Mouse (Mus musculus) 416B (cell line): ENCODE measurements at regions not wholly inside any gene's neighbourhood (a gene's known extent, or its start where the extent isn't known, plus 50 kb on each side); places are given as distances from the start of the nearest gene placed in this dataset.

Experiments used
- DNase-seq: peaks from one replicate; pipeline ENCODE4 v3.0.0; 2011; ENCODE audit warnings: low read depth

DNA sequence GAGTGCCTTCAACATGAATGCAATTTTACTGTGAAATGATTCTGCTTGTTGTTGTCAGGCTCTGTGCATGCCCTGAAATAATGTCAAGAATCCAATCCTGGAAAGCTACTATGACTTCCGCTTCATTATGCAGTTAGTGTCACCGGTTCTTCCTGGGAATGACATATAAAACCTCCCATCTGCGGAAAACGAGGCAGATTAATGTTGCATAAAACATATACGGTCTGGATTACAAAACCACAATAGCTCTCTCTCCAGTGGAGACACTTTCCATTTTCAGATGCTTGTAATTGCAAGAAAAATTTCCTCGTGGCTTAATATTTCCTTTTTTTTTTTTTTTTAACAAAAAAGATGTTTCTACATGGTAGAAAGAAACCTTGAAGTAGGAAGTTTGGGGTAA lies 198.2 kb upstream of the Chl1 start:
- no peak for DNase-seq

DNA sequence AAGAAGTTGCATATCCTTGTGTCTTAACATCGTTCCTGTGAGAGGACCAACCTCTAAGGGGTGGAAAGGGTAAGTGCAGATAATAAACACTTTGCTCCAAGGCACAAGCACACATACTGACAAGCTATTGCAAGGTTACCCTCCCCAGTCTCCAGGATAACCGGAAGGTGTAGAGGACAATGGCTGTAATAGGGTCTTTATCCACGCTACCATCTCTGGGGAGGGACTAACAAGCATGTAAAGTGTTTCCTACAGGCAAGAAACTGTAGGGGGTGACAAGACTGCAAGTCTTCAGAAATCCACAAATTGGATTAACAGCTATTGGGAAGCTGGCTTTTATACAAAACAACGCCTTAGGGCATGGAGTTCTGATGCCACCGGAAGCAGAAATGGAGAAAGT lies 197.5 kb upstream of the Chl1 start:
- DNase-seq: no peak

- DNase-seq: no peak
Measured at GRCm38 (mm10) chr6:103318081-103318480, 192.3 kb upstream of the Chl1 start.

DNA sequence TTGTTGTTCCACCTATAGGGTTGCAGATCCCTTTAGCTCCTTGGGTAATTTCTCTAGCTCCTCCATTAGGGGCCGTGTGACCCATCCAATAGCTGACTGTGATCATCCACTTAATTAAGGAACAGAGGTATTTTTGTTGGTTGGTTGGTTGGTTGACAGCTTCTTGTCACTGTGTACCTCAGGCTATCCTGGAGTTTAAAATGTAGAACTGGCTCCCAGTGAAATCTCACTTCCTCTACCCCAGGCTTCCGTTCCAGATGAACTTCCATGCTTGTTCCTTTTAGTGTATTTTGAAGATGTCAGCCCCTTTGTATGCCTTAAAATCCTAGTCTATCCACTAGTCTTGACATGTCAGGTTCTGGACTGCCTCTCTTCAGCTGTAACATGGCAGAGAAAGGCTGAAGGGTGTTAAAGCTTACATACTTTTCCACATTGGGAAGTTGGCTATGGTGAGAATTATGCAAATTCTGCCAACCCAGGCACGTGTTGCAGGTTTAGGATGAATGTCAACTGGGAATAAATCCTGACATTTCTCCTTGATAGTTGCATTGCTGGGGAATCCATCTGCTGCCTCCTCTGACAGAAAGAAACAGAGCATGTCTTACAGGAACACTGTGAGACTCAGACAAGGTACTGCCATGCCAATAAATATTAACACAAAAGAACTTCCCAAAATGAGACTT lies 191.6 kb upstream of the Chl1 start:
- DNase-seq: no peak

DNA sequence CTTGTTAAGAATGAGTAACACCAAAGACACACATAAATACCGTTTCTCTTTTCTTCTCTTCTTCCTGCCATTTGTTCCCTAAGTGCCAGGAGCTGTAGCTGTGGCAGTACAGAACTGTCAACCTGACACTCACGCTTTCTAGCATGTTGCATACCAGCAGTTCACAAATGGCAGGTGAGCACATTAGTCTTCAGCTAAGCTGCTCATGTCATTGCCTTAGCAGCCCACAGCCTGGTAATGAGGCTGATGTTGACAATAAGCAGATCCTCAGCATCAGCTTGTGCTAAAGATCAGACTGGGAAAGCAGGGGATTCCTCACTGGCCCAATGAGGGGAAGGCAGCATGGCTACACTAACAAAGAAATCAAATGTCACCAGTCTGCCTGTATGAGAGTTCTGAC lies 190.4 kb upstream of the Chl1 start:
- no peak for DNase-seq

DNA sequence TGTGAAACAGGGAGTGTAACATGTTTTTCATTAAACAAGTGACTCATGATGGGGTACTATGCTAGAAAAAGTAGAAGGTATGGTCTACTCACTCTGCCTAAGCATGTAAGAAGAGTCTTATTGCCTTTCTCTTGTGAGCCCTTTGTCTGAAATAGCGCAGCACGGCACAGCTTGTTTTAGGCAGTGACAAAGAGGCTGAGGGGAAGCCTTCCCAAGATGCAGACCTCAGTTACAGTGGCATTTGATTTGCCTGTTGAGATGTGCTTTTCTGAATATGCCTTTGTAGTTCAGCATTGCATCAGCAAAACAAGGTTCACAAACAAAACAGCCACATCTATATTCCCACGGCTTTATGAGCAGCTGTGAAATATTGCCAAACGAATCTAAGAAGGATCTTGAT lies 189.8 kb upstream of the Chl1 start:
- no peak for DNase-seq

- DNase-seq: no peak
Measured at GRCm38 (mm10) chr6:103321058-103321457, 189.3 kb upstream of the Chl1 start.

DNA sequence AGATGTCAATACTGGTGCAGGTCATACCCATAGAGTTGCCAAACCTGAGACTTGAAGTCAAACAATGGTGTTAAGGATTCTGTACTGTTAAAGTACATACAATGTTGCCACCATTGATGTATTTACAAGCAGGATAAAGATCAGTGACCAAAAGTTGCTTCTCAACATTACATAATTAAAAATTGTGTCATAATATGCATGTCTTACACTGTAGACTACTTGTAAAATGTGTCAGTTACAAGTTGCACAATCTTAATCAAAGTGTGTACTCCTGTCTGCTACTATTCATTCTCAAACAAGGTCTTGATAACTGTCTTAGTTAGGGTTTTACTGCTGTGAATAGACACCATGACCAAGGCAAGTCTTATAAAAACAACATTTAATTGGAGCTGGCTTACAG lies 187.9 kb upstream of the Chl1 start:
- DNase-seq: no peak

DNA sequence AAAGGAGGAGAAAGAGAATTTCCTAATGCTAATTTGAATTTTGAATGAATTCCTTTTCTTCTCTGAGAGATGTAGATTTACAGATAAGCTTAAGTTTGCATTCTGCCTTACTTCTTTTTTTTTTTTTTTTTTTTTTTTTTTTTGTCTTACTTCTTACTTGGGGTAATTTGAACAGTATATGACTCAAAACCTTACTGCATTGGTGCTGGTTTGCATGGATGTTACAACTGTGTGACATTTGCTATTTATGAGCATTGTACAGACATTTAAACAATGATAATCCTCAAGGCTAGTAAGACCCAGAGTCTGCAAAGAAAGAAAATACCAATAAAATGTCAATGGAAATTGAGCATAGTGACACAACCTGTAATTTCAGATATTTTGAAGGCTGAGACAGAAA lies 174.7 kb upstream of the Chl1 start:
- no peak for DNase-seq

DNA sequence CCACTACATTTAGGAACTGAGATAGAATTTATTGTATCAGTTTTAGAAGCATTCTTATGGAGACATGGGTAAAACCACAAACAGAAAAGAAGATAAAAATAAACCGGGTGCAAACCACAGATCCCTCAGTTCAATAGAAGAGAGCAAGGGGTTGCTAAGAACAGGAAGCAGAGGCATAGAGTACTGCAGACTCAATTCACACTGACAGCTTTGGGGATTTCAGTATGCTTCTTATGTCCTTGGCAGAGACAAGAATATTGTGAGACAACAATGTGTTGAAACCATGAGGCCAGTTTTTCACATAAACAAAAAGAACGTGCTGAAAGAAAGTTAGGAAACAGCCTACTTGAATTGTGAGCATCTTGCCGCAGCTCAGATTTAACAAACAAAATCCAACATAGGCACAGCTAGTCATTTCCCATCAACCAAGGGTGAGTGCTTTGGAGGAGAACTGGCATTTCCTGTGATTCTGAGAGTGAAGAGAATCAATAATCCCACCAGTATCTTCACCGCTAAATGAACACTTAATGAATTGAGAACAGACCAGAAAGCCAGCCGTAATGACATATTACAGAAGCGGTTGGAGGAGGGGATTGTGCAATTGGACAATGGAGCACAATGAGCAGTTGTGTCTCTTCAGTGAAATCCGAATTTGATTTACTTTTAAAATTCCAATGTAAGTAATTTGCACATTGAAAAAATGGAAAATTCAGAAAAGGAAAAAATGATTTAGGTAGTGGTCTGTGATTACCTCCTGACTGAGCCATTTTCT lies 170.2 kb upstream of the Chl1 start:
- DNase-seq: peak; percentile 87

DNA sequence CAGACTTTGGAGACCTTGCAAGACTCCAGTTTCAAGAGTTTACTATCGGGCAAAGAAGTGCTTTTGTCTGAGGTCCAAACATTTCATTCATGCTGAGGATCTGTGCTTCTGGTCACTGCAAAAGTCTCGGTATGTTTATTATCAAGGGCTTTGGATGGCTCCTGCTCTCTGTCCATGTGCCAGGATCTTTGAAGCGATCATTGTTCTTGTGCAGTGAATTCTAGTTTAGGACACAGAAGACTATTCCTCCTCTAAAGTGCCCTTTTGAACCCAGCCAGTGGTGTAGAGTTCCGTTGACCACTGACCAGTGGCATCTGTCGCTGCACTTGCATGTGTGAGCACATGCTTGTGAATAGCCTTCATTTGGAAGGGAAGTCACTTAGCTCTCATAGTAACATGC lies 166.9 kb upstream of the Chl1 start:
- DNase-seq: no peak

DNA sequence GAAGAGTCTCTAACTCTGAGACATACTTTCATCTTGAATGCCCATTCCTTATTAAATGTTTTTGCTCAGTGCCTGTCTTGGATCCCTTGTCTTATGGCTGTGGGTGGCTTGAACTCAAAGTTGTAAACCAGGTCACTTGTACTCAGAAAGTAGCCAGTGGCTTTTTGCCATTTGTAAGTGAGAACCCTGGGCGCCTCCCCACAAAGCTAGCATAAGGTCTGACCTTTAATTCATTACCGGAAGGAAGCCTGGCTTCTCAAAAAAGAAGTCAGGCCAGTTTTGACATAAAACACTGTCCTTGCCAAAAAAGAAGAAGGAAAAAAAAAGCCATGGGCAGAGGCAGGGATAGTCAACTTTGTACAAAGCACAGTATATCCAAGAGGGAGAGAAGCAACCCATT lies 166.0 kb upstream of the Chl1 start:
- peak; percentile 66 for DNase-seq

- DNase-seq: peak; percentile 84
Measured at GRCm38 (mm10) chr6:103345195-103345594, 165.2 kb upstream of the Chl1 start.

- DNase-seq: no peak
Measured at GRCm38 (mm10) chr6:103352405-103353124, 157.8 kb upstream of the Chl1 start.

DNA sequence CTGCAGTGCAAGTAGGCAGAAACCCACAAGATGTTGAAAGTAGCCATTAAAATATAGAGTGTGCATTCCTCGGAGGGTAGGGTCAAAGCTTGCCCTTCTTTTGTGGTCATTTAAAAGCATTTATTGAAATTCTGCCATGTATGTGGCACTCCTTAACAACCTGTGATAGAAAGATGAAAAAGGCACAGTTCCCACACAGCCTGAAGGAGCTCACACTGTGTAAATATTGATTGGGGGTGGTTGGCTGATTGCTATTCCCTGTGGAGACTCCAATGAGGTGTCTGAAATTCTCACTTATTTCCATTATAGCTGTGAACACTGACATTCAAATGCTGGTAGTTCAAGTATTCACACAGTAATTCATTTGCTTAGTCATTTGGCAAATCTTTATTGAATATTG lies 157.0 kb upstream of the Chl1 start:
- no peak for DNase-seq

DNA sequence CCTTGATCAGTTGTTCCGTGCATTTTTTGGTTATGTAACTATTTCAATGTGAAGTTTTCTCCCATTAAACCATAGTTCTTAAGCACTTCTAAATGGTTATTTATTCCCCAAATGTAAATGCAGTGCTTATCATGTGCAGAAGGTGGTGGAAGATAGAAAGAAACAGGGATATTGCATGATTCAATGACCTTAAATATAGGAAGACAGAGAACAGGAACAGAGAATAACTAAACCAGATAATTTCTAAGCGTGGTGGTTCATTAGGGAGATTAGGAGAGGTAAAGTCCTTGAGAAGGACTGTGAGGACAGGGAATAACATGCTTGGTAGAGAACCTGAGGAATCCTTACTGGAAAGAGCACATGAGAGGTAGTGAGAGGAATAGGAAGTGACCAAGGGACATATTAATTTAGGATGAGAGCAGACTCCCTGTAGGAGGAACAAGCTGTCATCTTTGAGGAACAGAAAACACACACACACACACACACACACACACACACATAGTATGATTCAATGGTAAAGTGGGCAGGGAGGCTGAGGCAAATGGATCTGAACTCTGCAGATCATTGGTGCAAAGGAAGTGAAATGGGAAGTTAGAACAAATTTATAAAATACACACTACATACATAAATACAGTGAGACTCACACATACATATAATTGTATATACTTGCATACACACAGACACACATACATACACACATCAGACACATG lies 143.4 kb upstream of the Chl1 start:
- DNase-seq: no peak

DNA sequence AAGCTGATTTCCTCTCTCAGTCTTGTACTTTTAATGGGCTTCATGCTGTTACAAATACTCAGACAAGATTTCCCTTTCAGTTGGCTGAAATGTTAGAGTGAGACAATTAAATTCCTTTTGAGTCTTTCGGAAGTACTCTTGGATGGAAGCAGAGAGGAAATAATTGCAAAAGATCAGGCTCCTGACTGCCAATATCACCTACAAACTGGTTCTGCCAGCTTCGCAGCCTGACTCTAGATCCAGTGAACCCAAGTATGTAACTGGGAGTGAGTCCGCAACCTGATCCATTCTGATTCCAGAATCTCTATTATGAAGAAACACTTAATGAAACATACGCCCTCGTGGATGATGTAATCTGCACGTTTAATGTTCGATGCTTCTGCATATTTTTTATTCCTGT lies 135.4 kb upstream of the Chl1 start:
- DNase-seq: no peak

GRCm38 (mm10) chr6:103377277-103377676 lies 133.1 kb upstream of the Chl1 start:
- no peak for DNase-seq

- DNase-seq: no peak
Measured at GRCm38 (mm10) chr6:103378047-103378446, 132.3 kb upstream of the Chl1 start.

DNA sequence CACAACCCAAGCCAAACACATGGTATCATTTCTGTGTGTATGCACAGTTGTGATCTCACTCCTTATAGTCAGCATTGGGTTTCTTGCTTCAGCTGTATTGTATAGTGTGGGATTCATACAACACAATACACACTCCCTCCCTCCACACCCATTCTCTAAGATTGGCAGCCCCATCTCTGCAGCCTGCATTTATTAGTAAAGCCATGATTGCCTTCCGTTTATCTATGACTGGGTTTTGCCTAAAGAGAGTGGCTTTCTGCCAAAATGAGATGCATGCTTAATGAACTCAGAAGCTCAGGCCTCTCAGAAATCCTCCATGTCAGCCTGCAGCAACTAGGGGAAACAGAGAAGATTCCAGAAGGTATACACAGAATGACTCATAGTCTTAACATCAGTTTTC lies 129.4 kb upstream of the Chl1 start:
- DNase-seq: no peak

GRCm38 (mm10) chr6:103381930-103382329 lies 128.5 kb upstream of the Chl1 start:
- no peak for DNase-seq

GRCm38 (mm10) chr6:103386591-103386990 lies 123.8 kb upstream of the Chl1 start:
- DNase-seq: no peak

DNA sequence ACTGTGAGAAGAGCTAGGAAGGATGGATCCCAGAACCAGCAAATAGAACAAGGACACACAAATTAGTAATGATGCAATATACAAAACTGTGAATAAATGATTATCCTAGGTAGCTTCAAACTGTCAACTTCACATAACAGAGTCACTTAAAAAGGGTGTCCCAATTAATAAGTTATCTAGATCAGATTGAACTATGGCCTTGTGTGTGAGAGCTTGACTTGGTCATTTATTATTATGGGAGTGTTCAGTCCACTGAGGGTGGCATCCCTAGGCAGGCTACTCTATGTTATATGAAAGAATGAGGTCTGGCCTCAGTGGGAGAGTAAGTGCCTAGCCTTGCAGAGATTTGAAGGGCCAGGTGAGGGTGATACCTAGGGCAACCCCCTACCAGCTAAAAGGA lies 104.4 kb upstream of the Chl1 start:
- DNase-seq: no peak
